Mouse (Mus musculus): ENCODE results near the gene Asap2.

Asap2 gene

GRCm38 (mm10) chr12:21167741-21168140, 177.5 kb downstream of the Asap2 start:
- DNase-seq, result no peak

- DNase-seq, result no peak
These were observed 177.9 kb downstream of the Asap2 start for GRCm38 (mm10) chr12:21168149-21168548.

GRCm38 (mm10) chr12:21171776-21172490, 181.7 kb downstream of the Asap2 start:
- no peak for DNase-seq

- no peak for DNase-seq
These were observed 183.7 kb downstream of the Asap2 start for GRCm38 (mm10) chr12:21173847-21174412.

GRCm38 (mm10) chr12:21176399-21176798, 186.1 kb downstream of the Asap2 start:
- no peak for DNase-seq

GRCm38 (mm10) chr12:21177123-21177698, 187.0 kb downstream of the Asap2 start:
- no peak for DNase-seq

- no peak for DNase-seq
These were observed 189.8 kb downstream of the Asap2 start for GRCm38 (mm10) chr12:21180091-21180490.

- DNase-seq, result no peak
These were observed 192.5 kb downstream of the Asap2 start for GRCm38 (mm10) chr12:21182786-21183185.

- DNase-seq, result no peak
These were observed 193.1 kb downstream of the Asap2 start for GRCm38 (mm10) chr12:21183321-21183720.

- DNase-seq, result no peak
These were observed 195.9 kb downstream of the Asap2 start for GRCm38 (mm10) chr12:21186145-21186544.

GRCm38 (mm10) chr12:21188880-21189279, 198.6 kb downstream of the Asap2 start:
- DNase-seq, result peak; percentile 76

- no peak for DNase-seq
These were observed 201.3 kb downstream of the Asap2 start for GRCm38 (mm10) chr12:21191546-21191945.

- no peak for DNase-seq
These were observed 205.2 kb downstream of the Asap2 start for GRCm38 (mm10) chr12:21195497-21195896.

GRCm38 (mm10) chr12:21196420-21196819, 206.2 kb downstream of the Asap2 start:
- no peak for DNase-seq

- DNase-seq, result no peak
These were observed 210.4 kb downstream of the Asap2 start for GRCm38 (mm10) chr12:21200613-21201012.

GRCm38 (mm10) chr12:21201485-21202269, 211.4 kb downstream of the Asap2 start:
- no peak for DNase-seq

- DNase-seq, result peak; percentile 77
These were observed 214.5 kb downstream of the Asap2 start for GRCm38 (mm10) chr12:21204701-21205312.

- DNase-seq, result no peak
These were observed 215.5 kb downstream of the Asap2 start for GRCm38 (mm10) chr12:21205799-21206198.

- no peak for DNase-seq
These were observed 217.2 kb downstream of the Asap2 start for GRCm38 (mm10) chr12:21207422-21207821.

GRCm38 (mm10) chr12:21208172-21208795, 218.0 kb downstream of the Asap2 start:
- no peak for DNase-seq

- DNase-seq, result no peak
These were observed 219.0 kb downstream of the Asap2 start for GRCm38 (mm10) chr12:21209273-21209672.

- no peak for DNase-seq
These were observed 222.6 kb downstream of the Asap2 start for GRCm38 (mm10) chr12:21212876-21213275.

Measured in kidney, postnatal 10 days (tissue).